Mouse (Mus musculus) liver, embryonic 14.5 days (tissue): ENCODE data around the gene Cuedc1. TPM values are rescaled to one million over a fixed set of nuclear protein-coding genes. Genes with fewer than 3 reads are reported as not detected.

Experiments
- ATAC-seq: fragments of 200-750 bp; cut with Nextera tagmentation; 2 replicates; pipeline ENCODE4 v1.8.0; 2017; ENCODE audit warnings: moderate number of reproducible peaks, mild to moderate bottlenecking, moderate library complexity; ENCODE audit not compliant: insufficient read depth
- DNase-seq, 3 experiments: peaks; one replicate each; pipeline ENCODE4 v3.0.0-alpha.2; 2012 to 2013; ENCODE audit warnings: low read depth in 3 of 3, low spot score in 3 of 3
- H3K27ac ChIP-seq: fragments of 300-500 bp; sonication (generic); 2 replicates; pipeline ENCODE4 v1.5.1; 2014; ENCODE audit warnings: moderate library complexity, mild to moderate bottlenecking, control low read depth, inconsistent platforms
- H3K27me3 ChIP-seq: fragments of 300-500 bp; sonication (generic); 2 replicates; pipeline ENCODE4 v1.6.1; 2014; ENCODE audit warnings: mild to moderate bottlenecking, low read length, moderate library complexity; ENCODE audit not compliant: control insufficient read depth, insufficient read depth
- H3K36me3 ChIP-seq: fragments of 300-500 bp; sonication (generic); replicated peaks from 2 replicates; pipeline ENCODE4 v1.6.1; 2014; ENCODE audit warnings: low read depth; ENCODE audit not compliant: control insufficient read depth, insufficient read depth
- H3K4me1 ChIP-seq, 2 experiments: fragments of 200-500 bp in 1 of 2; fragments of 300-500 bp in 1 of 2; sonication (generic) in 1 of 2; replicated peaks; 2 replicates each; pipeline ENCODE4 v1.6.1; 2012 to 2014; ENCODE audit warnings: antibody characterized with exemption in 1 of 2, inconsistent platforms in 1 of 2, low read length in 1 of 2; ENCODE audit not compliant: control insufficient read depth in 2 of 2, insufficient read depth in 2 of 2
- H3K4me2 ChIP-seq: fragments of 300-500 bp; sonication (generic); 2 replicates; pipeline ENCODE4 v1.6.1; 2014; ENCODE audit warnings: low read depth, mild to moderate bottlenecking, control low read depth, moderate library complexity
- H3K4me3 ChIP-seq, 2 experiments: fragments of 200-500 bp in 1 of 2; fragments of 300-500 bp in 1 of 2; sonication (generic) in 1 of 2; 2 replicates each; pipeline ENCODE4 v1.5.1; 2012 to 2014; ENCODE audit warnings: low read depth in 2 of 2, low read length in 2 of 2, mild to moderate bottlenecking in 2 of 2, control low read depth in 1 of 2, inconsistent platforms in 1 of 2, moderate library complexity in 1 of 2; ENCODE audit not compliant: insufficient read depth in 1 of 2
- H3K9ac ChIP-seq: fragments of 300-500 bp; sonication (generic); replicated peaks from 2 replicates; pipeline ENCODE4 v1.6.1; 2014; ENCODE audit warnings: mild to moderate bottlenecking, control low read depth, moderate library complexity
- H3K9me3 ChIP-seq: fragments of 300-500 bp; sonication (generic); 2 replicates; pipeline ENCODE4 v1.6.1; 2016; ENCODE audit warnings: low read length, mixed read lengths; ENCODE audit not compliant: control insufficient read depth
- CTCF ChIP-seq: IDR thresholded peaks from 2 replicates; pipeline ENCODE4 v1.5.1; 2016; ENCODE audit warnings: antibody characterized with exemption, low read depth, control low read depth
- EP300 ChIP-seq: IDR thresholded peaks from 2 replicates; pipeline ENCODE4 v1.6.1; 2016; ENCODE audit warnings: antibody characterized with exemption, low read depth
- WGBS: fragments of 180-500 bp; shearing (Covaris S2); extraction: QIAGEN DNeasy Blood & Tissue Kit; methylation state at CpG from one replicate; pipeline ENCODE4 v1.1.7; 2014; ENCODE audit not compliant: insufficient replicate concordance; 5-methylcytosine and 5-hydroxymethylcytosine counted together
- polyA plus RNA-seq, 2 experiments: library from polyadenylated mRNA; depleted of rRNA in 1 of 2; stranded (reverse) in 1 of 2; unstranded in 1 of 2; fragments of >200 nt; fragmentation: Nextera tagmentation in 1 of 2; extraction: Ambion mirVana in 1 of 2; gene quantifications; 2 replicates each; pipeline versions ENCODE4 v1.2.1 to v1.2.3; 2012 to 2014

Cuedc1 gene
- polyA plus RNA-seq (2012; rRNA removed) (0.76 and 0.96 TPM in 2 replicates), polyA plus RNA-seq (2014; fragmentation: Nextera tagmentation; extraction: Ambion mirVana) (0.36 and 0.53 TPM in 2 replicates)

DNA sequence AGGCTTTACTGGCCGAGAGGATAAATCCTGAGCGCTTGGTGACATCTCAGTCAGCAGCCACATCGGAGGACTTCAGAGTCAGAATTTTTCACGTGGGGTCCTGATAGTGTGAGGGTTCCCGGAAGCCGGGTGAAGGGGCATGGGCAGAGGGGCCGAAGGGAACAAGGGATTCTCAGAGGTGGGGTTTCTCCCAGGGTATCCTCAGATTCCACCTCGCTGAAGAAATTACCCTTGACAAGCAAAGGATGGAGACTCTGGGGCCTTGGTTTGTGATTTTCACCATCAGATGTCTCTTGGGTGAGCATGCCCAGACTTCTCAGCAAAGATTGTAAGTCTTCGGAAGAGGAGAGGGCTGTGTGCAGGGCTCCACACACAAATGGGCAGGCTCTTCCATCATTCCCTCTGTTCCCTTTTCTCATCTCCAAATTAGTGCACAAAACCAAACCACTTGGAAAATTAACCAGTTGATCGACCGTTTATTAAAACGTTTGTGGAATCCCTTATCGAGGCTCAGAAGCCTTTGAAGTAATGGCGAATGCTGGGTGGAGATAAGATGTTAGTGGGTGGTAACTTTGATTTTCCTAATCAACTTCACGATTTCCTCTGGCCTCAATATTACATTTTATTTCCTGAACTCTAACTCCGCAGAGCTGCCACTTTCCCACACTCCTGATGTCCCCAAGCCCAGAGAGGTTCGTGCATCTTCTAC lies at the start of gene Cuedc1:
TSS of gene Cuedc1 (plus strand) at position 38 of the 709 bp plus-strand sequence.
- H3K27ac ChIP-seq, result no peak within 1 kb of the TSS
- H3K9ac ChIP-seq, result no peak within 1 kb of the TSS
- peak within 1 kb of the TSS; percentile 41 to 56 for H3K4me3 ChIP-seq
- TF ChIP-seq EP300 (peak; percentile 58), CTCF (no peak)
- no peaks in the 10 kb centered on the region for H3K36me3 ChIP-seq
- peaks cover 51% of the 10 kb centered on the region for H3K27me3 ChIP-seq
- peak within 1 kb of the TSS; percentile 64 for H3K4me2 ChIP-seq
- peaks cover 0 to 5% of the 10 kb centered on the region in 2 experiments; a peak in 2 of 4 replicates for H3K4me1 ChIP-seq
- DNase-seq, result no peak
- no peak for ATAC-seq
- no peaks in the 10 kb centered on the region for H3K9me3 ChIP-seq
- 17% methylated on average over 17 of the region's 17 CpGs for WGBS

- Histone ChIP-seq H3K36me3 (peaks cover 42% of the 10 kb centered on the region), H3K27ac (peak overlapping the region; percentile 88), H3K4me1 (peaks cover 12 to 18% of the 10 kb centered on the region in 2 experiments), H3K9me3 (no peaks in the 10 kb centered on the region), H3K9ac (peak overlapping the region; percentile 100), H3K4me3 (peak overlapping the region; percentile 79 to 97), H3K27me3 (no peaks in the 10 kb centered on the region), H3K4me2 (peak overlapping the region; percentile 90)
- TF ChIP-seq EP300, result no peak
- peak; percentile 35; the same call in 1 of the 2 replicates for TF ChIP-seq CTCF
- WGBS, result 10% methylated on average over 26 of the region's 26 CpGs
- ATAC-seq, result no peak
- DNase-seq, result no peak
Measured at GRCm38 (mm10) chr11:88048961-88049670, 48.7 kb upstream of the Cuedc1 start.

- ATAC-seq (no peak), DNase-seq (no peak)
- H3K4me1 ChIP-seq, result peaks cover 12 to 18% of the 10 kb centered on the region in 2 experiments
- H3K9me3 ChIP-seq, result no peaks in the 10 kb centered on the region
- peak overlapping the region; percentile 79 to 97; a peak in 3 of 4 replicates for H3K4me3 ChIP-seq
- H3K27ac ChIP-seq, result no peak overlapping the region; the same call in 1 of the 2 replicates
- TF ChIP-seq CTCF (no peak), EP300 (no peak)
- no peaks in the 10 kb centered on the region for H3K27me3 ChIP-seq
- peak overlapping the region; percentile 90 for H3K4me2 ChIP-seq
- peak overlapping the region; percentile 100 for H3K9ac ChIP-seq
- H3K36me3 ChIP-seq, result peaks cover 47% of the 10 kb centered on the region
Measured at GRCm38 (mm10) chr11:88049732-88050131, 48.1 kb upstream of the Cuedc1 start.

- peaks cover 3 to 8% of the 10 kb centered on the region in 2 experiments; a peak in 3 of 4 replicates for H3K4me1 ChIP-seq
- DNase-seq (no peak), ATAC-seq (no peak)
- H3K27me3 ChIP-seq, result no peaks in the 10 kb centered on the region
- H3K36me3 ChIP-seq, result peaks cover 52% of the 10 kb centered on the region
- H3K4me3 ChIP-seq, result no peak overlapping the region
- H3K27ac ChIP-seq, result no peak overlapping the region
- 84% methylated on average over 4 of the region's 4 CpGs for WGBS
- H3K9me3 ChIP-seq, result no peaks in the 10 kb centered on the region
- H3K4me2 ChIP-seq, result no peak overlapping the region
- H3K9ac ChIP-seq, result no peak overlapping the region
- TF ChIP-seq CTCF, result no peak
- TF ChIP-seq EP300, result no peak
Measured at GRCm38 (mm10) chr11:88052638-88053037, 45.2 kb upstream of the Cuedc1 start.

DNA sequence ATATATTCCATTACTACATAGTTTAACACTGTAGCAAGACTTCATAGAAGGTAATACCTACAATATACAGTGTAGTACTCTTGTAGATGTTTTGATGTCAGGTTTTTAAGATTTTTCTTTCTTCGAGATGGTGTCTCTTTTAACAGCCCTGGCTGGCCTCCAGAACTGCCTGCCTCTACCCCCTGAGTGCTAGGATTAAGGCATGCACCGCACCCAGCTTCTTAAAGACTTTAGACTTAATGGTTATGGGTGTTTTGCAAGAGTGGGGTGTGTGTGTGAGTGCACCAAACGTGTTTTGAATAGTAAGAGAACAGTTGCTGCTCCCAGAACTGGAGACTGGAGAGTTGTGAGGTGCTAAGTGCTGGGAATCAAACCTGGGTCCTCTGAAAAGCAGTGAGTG lies 44.0 kb upstream of the Cuedc1 start:
- ATAC-seq (no peak), DNase-seq (no peak)
- H3K27ac ChIP-seq, result no peak overlapping the region
- no peak for TF ChIP-seq EP300
- TF ChIP-seq CTCF, result no peak
- no peak overlapping the region for H3K4me2 ChIP-seq
- no peaks in the 10 kb centered on the region for H3K9me3 ChIP-seq
- no peak overlapping the region for H3K4me3 ChIP-seq
- H3K4me1 ChIP-seq, result peaks cover 3 to 8% of the 10 kb centered on the region in 2 experiments; a peak in 3 of 4 replicates
- no peaks in the 10 kb centered on the region for H3K27me3 ChIP-seq
- WGBS, result 67% methylated on average over 3 of the region's 3 CpGs
- peaks cover 50% of the 10 kb centered on the region for H3K36me3 ChIP-seq
- H3K9ac ChIP-seq, result no peak overlapping the region
